Mouse (Mus musculus) MEL (cell line): ENCODE data around the gene Rpl26.

Experiments
- CTCF ChIP-seq, 3 experiments: IDR thresholded peaks in 2 of 3; conservative IDR thresholded peaks in 1 of 3; 2 replicates each; pipeline ENCODE4 v1.5.1; 2011 to 2012; ENCODE audit warnings: low read length in 3 of 3, low read depth in 2 of 3, mild to moderate bottlenecking in 2 of 3, improper control_type of control experiment in 1 of 3, inconsistent platforms in 1 of 3, mixed read lengths in 1 of 3, moderate library complexity in 1 of 3; ENCODE audit not compliant: control insufficient read depth in 1 of 3, insufficient read depth in 1 of 3, poor library complexity in 1 of 3, severe bottlenecking in 1 of 3
- ELF1 ChIP-seq: IDR thresholded peaks from 2 replicates; pipeline ENCODE4 v1.6.1; 2014; ENCODE audit warnings: low read depth, mild to moderate bottlenecking, inconsistent platforms, low read length, improper control_type of control experiment, moderate library complexity
- EP300 ChIP-seq, 2 experiments: IDR thresholded peaks; 2 replicates each; pipeline ENCODE4 v1.6.1; 2011; ENCODE audit warnings: improper control_type of control experiment in 2 of 2, low read length in 2 of 2, low read depth in 1 of 2, mild to moderate bottlenecking in 1 of 2
- JUND ChIP-seq: IDR thresholded peaks from 2 replicates; pipeline ENCODE4 v1.6.1; 2011; ENCODE audit warnings: low read depth, mild to moderate bottlenecking, improper control_type of control experiment, low read length
- MYC ChIP-seq: IDR thresholded peaks from 2 replicates; pipeline ENCODE4 v1.6.1; 2011; ENCODE audit warnings: low read depth, mild to moderate bottlenecking, low read length, improper control_type of control experiment, moderate library complexity
- POLR2AphosphoS2 ChIP-seq: IDR thresholded peaks from 2 replicates; pipeline ENCODE4 v1.6.1; 2011; ENCODE audit warnings: low read length, improper control_type of control experiment
- ZC3H11A ChIP-seq: IDR thresholded peaks from 2 replicates; pipeline ENCODE4 v1.6.1; 2012; ENCODE audit warnings: low read depth, mild to moderate bottlenecking, inconsistent platforms, low read length, improper control_type of control experiment
- ZKSCAN1 ChIP-seq: IDR thresholded peaks from 2 replicates; pipeline ENCODE4 v1.6.1; 2012; ENCODE audit warnings: low read depth, mild to moderate bottlenecking, inconsistent platforms, low read length, improper control_type of control experiment, moderate library complexity

DNA sequence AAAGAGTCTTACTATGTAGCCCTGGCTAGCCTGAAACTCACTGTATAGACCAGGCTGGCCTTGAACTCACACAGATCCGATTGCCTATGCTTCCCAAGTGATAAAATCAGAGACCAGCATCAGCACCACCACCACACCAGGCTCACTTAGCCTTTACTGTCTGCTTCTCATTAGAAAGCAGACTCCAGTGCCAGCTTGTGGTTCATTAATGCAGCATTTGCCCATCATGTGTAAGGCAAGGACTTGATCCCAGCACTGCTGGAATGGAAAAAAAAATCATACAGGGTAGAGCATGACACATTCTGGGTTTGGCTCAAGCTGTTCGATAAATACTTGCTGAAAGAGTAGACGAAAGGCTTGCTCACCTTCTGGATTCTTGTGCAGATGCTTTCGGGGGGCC, 44.6 kb downstream of the Rpl26 start:
- TF ChIP-seq POLR2AphosphoS2 (no peak), ZKSCAN1 (no peak), EP300 (IDR thresholded peaks at IDR 0.05; ENCODE audit: low read depth in 1 of 2, low read length in 2 of 2) (no peak), JUND (no peak), CTCF (IDR thresholded peaks at IDR 0.05 in 2 of 3, conservative IDR thresholded peaks at IDR 0.05 in 1 of 3; ENCODE audit: control insufficient read depth in 1 of 3, insufficient read depth in 1 of 3, low read depth in 2 of 3, low read length in 3 of 3, poor library complexity in 1 of 3, severe bottlenecking in 1 of 3) (no peak), MYC (no peak), ZC3H11A (no peak), ELF1 (no peak)
